Mouse (Mus musculus) gastrocnemius, postnatal 14 days (tissue): ENCODE measurements around the gene Gm12888. TPM values are rescaled to one million over a fixed set of nuclear protein-coding genes. Genes with fewer than 3 reads are reported as not detected.
"Not testable (repeated sequence)": the region's sequence is repeated elsewhere in the genome, so short reads cannot be mapped to it uniquely, and the experiment has no call there.

Experiments used
- DNase-seq: peaks from one replicate; pipeline ENCODE4 v3.0.0; 2021; ENCODE audit warnings: mixed read lengths
- intact Hi-C: fragments of 180-260 bp; cut with DNase I; formaldehyde crosslinking; loops from one replicate; pipeline ENCODE4 v1.15.1; 2025; ENCODE audit warnings: low total_unique reads
- long read RNA-seq, 2 experiments: library from polyadenylated mRNA; stranded (forward); transcript quantifications; one replicate each; pipeline ENCODE4 v2.0.0; 2021
- total RNA-seq, 2 experiments: library from RNA; stranded (reverse); gene quantifications; 2 replicates each; pipeline ENCODE4 v1.2.3; 2021

The Gm12888 gene
- total RNA-seq: not detected
- long read RNA-seq, experiment 1: 0 reads
- long read RNA-seq, experiment 2: 0 reads

GRCm38 (mm10) chr4:121324817-121325216 lies at the start of gene Gm12888:
Gm12888 (minus strand) TSS chr4:121324917.
- intact Hi-C loops, DNase-seq: not testable (repeated sequence)

Other genes with a start within 250 kb of the Gm12888 start
- gene Zmpste24, start 226.7 kb downstream of the Gm12888 start, total RNA-seq: 10 to 100 TPM; 17.2 to 20.1 TPM
- not detected for gene Tmco2, start 215.7 kb downstream of the Gm12888 start, total RNA-seq
- 10 to 100 TPM; 10.4 TPM for gene Rlf, start 109.8 kb downstream of the Gm12888 start, total RNA-seq
- gene Gm12886, start 98.2 kb upstream of the Gm12888 start, total RNA-seq: not detected